Mouse (Mus musculus) CD4-positive, CD25-positive, alpha-beta regulatory T cell, adult 4 months (primary cell): Measurements from ENCODE around the gene Akr7a5. TPM values are rescaled to one million over a fixed set of nuclear protein-coding genes. Genes with fewer than 3 reads are reported as not detected.

Experiments used
- ATAC-seq: one replicate; pipeline ENCODE4 v1.8.0; 2017
- polyA plus RNA-seq, 2 experiments: library from polyadenylated mRNA; unstranded; fragments of 100-300 nt; shearing (Covaris generic); gene quantifications; one replicate each; pipeline ENCODE4 v1.2.1; 2017

Akr7a5 gene
- polyA plus RNA-seq, 2 experiments from 2014 or later = 9.1 TPM

DNA sequence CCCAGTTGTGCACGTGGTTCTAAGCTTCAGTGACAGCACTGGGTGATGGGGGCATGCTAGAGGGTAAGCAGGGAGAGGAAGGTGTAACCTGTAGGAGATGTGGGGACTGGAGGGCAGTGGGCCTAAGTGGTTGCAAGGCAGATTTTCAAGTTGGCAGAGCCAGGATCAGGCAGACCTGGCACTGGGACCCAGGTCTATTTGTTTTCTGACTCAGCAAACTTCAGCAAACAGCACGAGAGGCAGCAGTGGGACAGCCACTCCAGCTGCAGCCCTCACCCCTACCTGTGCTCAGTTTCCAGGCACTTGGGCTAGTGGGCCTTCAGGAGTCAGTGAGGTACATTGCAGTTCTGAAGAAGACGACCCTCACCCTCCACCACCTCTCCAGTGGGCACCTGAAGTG lies 46.7 kb downstream of the Akr7a5 start:
- ATAC-seq = no peak

DNA sequence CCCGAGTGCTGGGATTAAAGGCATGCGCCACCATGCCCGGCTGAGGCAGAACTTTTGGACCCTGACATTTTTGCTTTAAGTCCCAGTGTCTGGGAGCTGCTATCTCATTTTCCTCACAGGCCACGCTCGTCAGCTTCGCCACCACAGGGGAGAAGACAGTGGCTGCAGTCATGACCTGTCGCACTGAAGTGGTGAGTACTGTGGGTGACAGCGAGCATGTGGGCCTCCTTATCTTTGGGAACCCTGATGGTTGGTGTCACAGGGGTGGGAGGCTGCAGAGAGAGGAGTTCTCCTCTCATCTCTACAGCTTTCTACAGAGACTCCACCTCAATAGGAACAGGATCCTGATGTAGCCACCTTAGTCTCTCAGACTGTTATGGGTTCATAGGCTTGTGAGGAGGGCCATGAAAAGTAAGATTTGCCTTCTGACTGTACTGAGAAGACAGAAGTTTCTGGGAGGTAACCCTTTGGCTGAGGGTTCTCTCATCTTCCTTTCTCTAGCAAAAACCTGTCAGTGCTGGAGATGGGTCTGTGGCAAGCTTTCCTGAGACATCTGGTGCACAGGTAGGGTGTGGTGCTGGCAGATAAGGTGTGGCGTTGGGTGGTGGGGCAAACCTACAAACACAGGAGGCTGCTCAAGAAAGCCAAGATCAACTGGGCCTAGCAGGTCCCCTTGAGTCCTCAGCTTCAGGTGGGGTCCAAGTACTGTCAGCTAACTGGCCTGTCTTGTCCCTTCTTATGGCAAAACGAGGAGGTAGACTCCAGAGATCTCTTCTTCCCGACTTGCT lies 50.4 kb downstream of the Akr7a5 start:
- ATAC-seq = no peak

DNA sequence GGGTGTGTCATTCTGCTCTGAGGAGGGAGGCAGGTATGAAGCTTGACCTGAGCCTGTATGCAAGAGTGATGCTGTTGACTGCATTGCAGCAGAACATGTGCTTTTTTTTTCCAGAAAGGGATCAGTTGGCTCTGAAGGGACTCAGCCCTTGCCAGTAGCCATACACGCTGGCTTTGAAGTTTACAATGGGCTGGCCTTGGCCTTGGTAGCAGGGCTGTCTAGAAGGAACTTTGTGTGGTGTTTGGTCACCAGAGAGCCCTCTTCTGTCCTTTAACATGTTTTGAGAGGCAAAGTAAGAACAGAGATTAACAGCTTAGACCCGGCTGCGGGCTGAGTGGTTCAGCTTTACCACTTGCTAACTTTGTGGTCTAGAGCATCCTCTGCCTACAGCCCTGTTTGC lies 56.8 kb downstream of the Akr7a5 start:
- no peak for ATAC-seq

Other genes with a start within 250 kb of the Akr7a5 start
- gene Htr6, start 235.2 kb upstream of the Akr7a5 start, polyA plus RNA-seq = not detected
- gene Nbl1, start 217.8 kb upstream of the Akr7a5 start, polyA plus RNA-seq = under 1 TPM; 0.46 to 0.78 TPM
- gene Minos1, start 179.6 kb upstream of the Akr7a5 start, polyA plus RNA-seq = 100 to 1,000 TPM; 277 to 314 TPM
- gene Capzb, start 117.8 kb upstream of the Akr7a5 start, polyA plus RNA-seq = 100 to 1,000 TPM; 479 to 616 TPM
- gene Pqlc2, start within 50 bp of the Akr7a5 start, polyA plus RNA-seq = 10 to 100 TPM; 10.4 to 10.8 TPM
- 10 to 100 TPM; 49.4 to 61.5 TPM for gene Mrto4, start 41.8 kb downstream of the Akr7a5 start, polyA plus RNA-seq
- gene Emc1, start 41.8 kb downstream of the Akr7a5 start, polyA plus RNA-seq = 10 to 100 TPM; 25.0 to 39.0 TPM
- gene Ubr4, start 41.9 kb downstream of the Akr7a5 start, polyA plus RNA-seq = 10 to 100 TPM; 53.5 to 64.8 TPM
- 1 to 10 TPM; 3.0 to 3.8 TPM for gene Iffo2, start 219.8 kb downstream of the Akr7a5 start, polyA plus RNA-seq